Comparison of ENCODE assay signal across 19 mouse cellular contexts in genomic region chr2:74747661-74748141, GRCm38 (mm10). TPM values are rescaled to one million over a fixed set of nuclear protein-coding genes. Genes with fewer than 3 reads are reported as not detected.
A peak's percentile ranks its signal among the peaks of the same experiment; 100 is the strongest.
DNase-seq lines count a peak whose midpoint lies in the region; ATAC-seq and TF ChIP-seq lines count a peak whose summit lies in the region.
"Had no signal": no experiment of that assay in that cellular context is flagged by ENCODE, and none has a peak within 500 bp of the region (broad histone marks: within the 10 kb centered on the region; RNA-seq: fewer than 3 reads in every experiment).

No protein-coding gene starts in this region.

- H3K4me3 ChIP-seq in kidney, embryonic 16.5 days (ENCODE audit: low read length) = peak overlapping the region; percentile 26
- H3K4me3 ChIP-seq in kidney, adult 2 months (ENCODE audit: insufficient read depth, low read depth, low read length) = no peak overlapping the region
- peak overlapping the region; percentile 45 for H3K4me3 ChIP-seq in hindbrain, embryonic 12.5 days
- peak overlapping the region; percentile 63 for H3K4me3 ChIP-seq in neural tube, embryonic 11.5 days (ENCODE audit: low read depth, low read length)
- H3K4me3 ChIP-seq: megakaryocyte, embryonic 14.5 days had no signal

- peak overlapping the region; percentile 64 for H3K9ac ChIP-seq in kidney, embryonic 16.5 days (replicated peaks; ENCODE audit: low read length)
- peak overlapping the region; percentile 80 for H3K9ac ChIP-seq in hindbrain, embryonic 12.5 days
- H3K9ac ChIP-seq in neural tube, embryonic 11.5 days (ENCODE audit: low read length) = peak overlapping the region; percentile 98

- ATAC-seq in kidney, embryonic 16.5 days (ENCODE audit: low FRiP score, low TSS enrichment) = no peak
- no peak for ATAC-seq in hindbrain, embryonic 12.5 days (ENCODE audit: low FRiP score)
- no peak for ATAC-seq in neural tube, embryonic 11.5 days (ENCODE audit: insufficient read depth, low FRiP score, low TSS enrichment)

- DNase-seq in kidney, adult 2 months = no peak
- peak; percentile 54 for DNase-seq in embryo, embryonic 11 days
- DNase-seq in neural tube, embryonic 11.5 days (ENCODE audit: low spot score) = peak; percentile 44
- DNase-seq in gastrocnemius, adult 18-20 months (ENCODE audit: low spot score) = no peak
- no peak for DNase-seq in lung, postnatal 14 days
- DNase-seq in adrenal gland, postnatal 14 days = no peak
- DNase-seq: kidney, adult 11 months had no signal

- H3K27me3 ChIP-seq in kidney, embryonic 16.5 days (ENCODE audit: insufficient read depth, low read length) = peaks cover 29% of the 10 kb centered on the region
- H3K27me3 ChIP-seq in kidney, adult 2 months (replicated peaks; ENCODE audit: control insufficient read depth, insufficient read depth, low read length) = peaks cover 2% of the 10 kb centered on the region; the same call in 1 of the 2 replicates
- H3K27me3 ChIP-seq in hindbrain, embryonic 12.5 days = peaks cover 88% of the 10 kb centered on the region
- no peaks in the 10 kb centered on the region for H3K27me3 ChIP-seq in neural tube, embryonic 11.5 days (ENCODE audit: control insufficient read depth, insufficient read depth, low read length)

- TF ChIP-seq CTCF in kidney, adult 2 months (conservative IDR thresholded peaks at IDR 0.05; ENCODE audit: insufficient read depth, insufficient read length, low read depth, low read length) = no peak

- H3K9me3 ChIP-seq in kidney, embryonic 16.5 days (ENCODE audit: low read length) = no peaks in the 10 kb centered on the region
- H3K9me3 ChIP-seq in hindbrain, embryonic 12.5 days (replicated peaks) = no peaks in the 10 kb centered on the region
- no peaks in the 10 kb centered on the region for H3K9me3 ChIP-seq in neural tube, embryonic 11.5 days (ENCODE audit: control insufficient read depth, low read length)

- H3K36me3 ChIP-seq in kidney, embryonic 16.5 days (ENCODE audit: insufficient read depth, low read length) = no peaks in the 10 kb centered on the region
- no peaks in the 10 kb centered on the region for H3K36me3 ChIP-seq in kidney, adult 2 months (ENCODE audit: control insufficient read depth, insufficient read depth, low read length)
- H3K36me3 ChIP-seq in hindbrain, embryonic 12.5 days = no peaks in the 10 kb centered on the region; the same call in 1 of the 2 replicates
- H3K36me3 ChIP-seq in neural tube, embryonic 11.5 days (ENCODE audit: control insufficient read depth, insufficient read depth, low read length) = peaks cover 2% of the 10 kb centered on the region

- peak overlapping the region; percentile 82 for H3K4me2 ChIP-seq in kidney, embryonic 16.5 days (replicated peaks; ENCODE audit: low read depth, low read length)
- H3K4me2 ChIP-seq in hindbrain, embryonic 12.5 days (replicated peaks) = peak overlapping the region; percentile 58
- H3K4me2 ChIP-seq in neural tube, embryonic 11.5 days (ENCODE audit: low read depth) = peak overlapping the region; percentile 81

- peak overlapping the region; percentile 31; the same call in 1 of the 2 replicates for H3K27ac ChIP-seq in kidney, embryonic 16.5 days (ENCODE audit: low read length)
- H3K27ac ChIP-seq in kidney, adult 2 months (ENCODE audit: insufficient read depth, low read depth, low read length) = no peak overlapping the region
- H3K27ac ChIP-seq in hindbrain, embryonic 12.5 days = peak overlapping the region; percentile 91
- H3K27ac ChIP-seq in neural tube, embryonic 11.5 days (ENCODE audit: low read depth, low read length) = peak overlapping the region; percentile 93

- H3K4me1 ChIP-seq in kidney, embryonic 16.5 days (ENCODE audit: insufficient read depth, low read length) = peaks cover 47% of the 10 kb centered on the region
- 0 out of 2 replicates have a peak, but pooled peaks cover 3% of the 10 kb centered on the region for H3K4me1 ChIP-seq in kidney, adult 2 months (ENCODE audit: control insufficient read depth, insufficient read depth, low read length)
- H3K4me1 ChIP-seq in hindbrain, embryonic 12.5 days = peaks cover 32% of the 10 kb centered on the region
- peaks cover 76% of the 10 kb centered on the region for H3K4me1 ChIP-seq in neural tube, embryonic 11.5 days (ENCODE audit: control insufficient read depth, insufficient read depth, low read length)

- 44% methylated on average over 11 of the region's 11 CpGs for WGBS in kidney, embryonic 16.5 days
- WGBS in kidney, adult 2 months = 86% methylated on average over 11 of the region's 11 CpGs
- 3% methylated on average over 11 of the region's 11 CpGs for WGBS in hindbrain, embryonic 12.5 days
- 3% methylated on average over 11 of the region's 11 CpGs for WGBS in neural tube, embryonic 11.5 days

- TF ChIP-seq POLR2A in kidney, adult 2 months (IDR thresholded peaks at IDR 0.05; ENCODE audit: low read depth, low read length) = no peak

RNA-seq across cellular contexts. Expression of gene Hoxd1, which starts 15.1 kb away (rescaled TPM):
- polyA plus RNA-seq in kidney, embryonic 16.5 days (2015; fragmentation: Nextera tagmentation; extraction: Ambion mirVana) = 0.99 and 1.00 TPM in 2 replicates
- 0.04 and 0.08 TPM in 2 replicates for polyA plus RNA-seq in kidney, adult 2 months (2012; rRNA removed)
- polyA plus RNA-seq in hindbrain, embryonic 12.5 days (2016; fragmentation: Nextera tagmentation; extraction: Ambion mirVana) = 2.5 and 3.3 TPM in 2 replicates
- polyA plus RNA-seq in neural tube, embryonic 11.5 days (2014; fragmentation: Nextera tagmentation; extraction: Ambion mirVana) = 9.0 and 9.8 TPM in 2 replicates
- total RNA-seq in gastrocnemius, adult 18-20 months (2021) = not detected
- total RNA-seq in adrenal gland, postnatal 14 days (2021) = not detected in 2 replicates
- total RNA-seq: adrenal gland, postnatal 36 days; granulocyte monocyte progenitor cell, adult 5-6 weeks; liver, adult 2 months; MEL had no signal
- polyA plus RNA-seq: heart, embryonic 16.5 days; liver, adult 2 months; lung, embryonic 16.5 days; spleen, adult 2 months had no signal

RNA-seq across cellular contexts. Expression of gene Gm28230, which starts 21.2 kb away (rescaled TPM):
- polyA plus RNA-seq in kidney, embryonic 16.5 days (2015; fragmentation: Nextera tagmentation; extraction: Ambion mirVana) = 1.3 and 2.1 TPM in 2 replicates
- 5.5 and 7.8 TPM in 2 replicates for polyA plus RNA-seq in kidney, adult 2 months (2012; rRNA removed)
- polyA plus RNA-seq in hindbrain, embryonic 12.5 days (2016; fragmentation: Nextera tagmentation; extraction: Ambion mirVana) = 0.66 and 1.1 TPM in 2 replicates
- polyA plus RNA-seq in neural tube, embryonic 11.5 days (2014; fragmentation: Nextera tagmentation; extraction: Ambion mirVana) = 3.9 and 5.5 TPM in 2 replicates
- under 1 TPM; 0.07 to 0.19 TPM for total RNA-seq in gastrocnemius, adult 18-20 months (2021)
- 1.4 and 1.7 TPM in 2 replicates for total RNA-seq in adrenal gland, postnatal 14 days (2021)
- total RNA-seq: granulocyte monocyte progenitor cell, adult 5-6 weeks; layer of hippocampus, adult 8-10 months; left cerebral cortex, postnatal 10 days; liver, adult 2 months; MEL had no signal
- polyA plus RNA-seq: heart, embryonic 16.5 days; liver, adult 2 months; lung, embryonic 16.5 days; spleen, adult 2 months had no signal

RNA-seq across cellular contexts. Expression of gene Hoxd4, which starts 36.0 kb away (rescaled TPM):
- polyA plus RNA-seq in kidney, embryonic 16.5 days (2015; fragmentation: Nextera tagmentation; extraction: Ambion mirVana) = 4.5 and 4.9 TPM in 2 replicates
- polyA plus RNA-seq in kidney, adult 2 months (2012; rRNA removed) = 20.3 and 31.4 TPM in 2 replicates
- polyA plus RNA-seq in hindbrain, embryonic 12.5 days (2016; fragmentation: Nextera tagmentation; extraction: Ambion mirVana) = 3.6 and 4.6 TPM in 2 replicates
- polyA plus RNA-seq in neural tube, embryonic 11.5 days (2014; fragmentation: Nextera tagmentation; extraction: Ambion mirVana) = 9.2 and 11.2 TPM in 2 replicates
- 1 to 10 TPM; 1.0 to 1.3 TPM for total RNA-seq in gastrocnemius, adult 18-20 months (2021)
- 13.9 and 17.8 TPM in 2 replicates for total RNA-seq in adrenal gland, postnatal 14 days (2021)
- total RNA-seq: granulocyte monocyte progenitor cell, adult 5-6 weeks; layer of hippocampus, adult 8-10 months; left cerebral cortex, postnatal 10 days; MEL had no signal
- polyA plus RNA-seq: lung, embryonic 16.5 days had no signal

RNA-seq across cellular contexts. Expression of gene Hoxd3, which starts 36.0 kb away (rescaled TPM):
- polyA plus RNA-seq in kidney, embryonic 16.5 days (2015; fragmentation: Nextera tagmentation; extraction: Ambion mirVana) = 14.6 and 15.4 TPM in 2 replicates
- polyA plus RNA-seq in kidney, adult 2 months (2012; rRNA removed) = 10.2 and 10.7 TPM in 2 replicates
- 69.6 and 83.5 TPM in 2 replicates for polyA plus RNA-seq in hindbrain, embryonic 12.5 days (2016; fragmentation: Nextera tagmentation; extraction: Ambion mirVana)
- 52.7 and 55.0 TPM in 2 replicates for polyA plus RNA-seq in neural tube, embryonic 11.5 days (2014; fragmentation: Nextera tagmentation; extraction: Ambion mirVana)
- not detected for total RNA-seq in gastrocnemius, adult 18-20 months (2021)
- total RNA-seq in adrenal gland, postnatal 14 days (2021) = 0.85 and 0.98 TPM in 2 replicates
- total RNA-seq: granulocyte monocyte progenitor cell, adult 5-6 weeks; layer of hippocampus, adult 8-10 months; left cerebral cortex, postnatal 10 days; liver, adult 2 months; MEL had no signal
- polyA plus RNA-seq: liver, adult 2 months; spleen, adult 2 months had no signal

RNA-seq across cellular contexts. Expression of gene Hoxd8, which starts 43.3 kb away (rescaled TPM):
- 41.0 and 45.6 TPM in 2 replicates for polyA plus RNA-seq in kidney, embryonic 16.5 days (2015; fragmentation: Nextera tagmentation; extraction: Ambion mirVana)
- 45.8 and 46.2 TPM in 2 replicates for polyA plus RNA-seq in kidney, adult 2 months (2012; rRNA removed)
- 0.14 and 0.46 TPM in 2 replicates for polyA plus RNA-seq in hindbrain, embryonic 12.5 days (2016; fragmentation: Nextera tagmentation; extraction: Ambion mirVana)
- 21.3 and 23.1 TPM in 2 replicates for polyA plus RNA-seq in neural tube, embryonic 11.5 days (2014; fragmentation: Nextera tagmentation; extraction: Ambion mirVana)
- 10 to 100 TPM; 32.2 to 40.3 TPM for total RNA-seq in gastrocnemius, adult 18-20 months (2021)
- 24.6 and 24.9 TPM in 2 replicates for total RNA-seq in adrenal gland, postnatal 14 days (2021)
- total RNA-seq: granulocyte monocyte progenitor cell, adult 5-6 weeks; layer of hippocampus, adult 8-10 months; left cerebral cortex, postnatal 10 days; liver, adult 2 months had no signal

Comparison
In these comparisons a context has a peak if more than half of its experiments do, and no peak if none do; other contexts are left out.
1. DNase-seq: peak in embryo, embryonic 11 days (single experiment) and neural tube, embryonic 11.5 days (single experiment); none in kidney, adult 2 months (single experiment), gastrocnemius, adult 18-20 months (single experiment), lung, postnatal 14 days (single experiment) and adrenal gland, postnatal 14 days (single experiment).
2. Peak in every context shown above with its lines, with median percentiles within 50 percentile points of each other: H3K4me2 ChIP-seq and H3K9ac ChIP-seq.